Mouse (Mus musculus) NIH3T3 (cell line): ENCODE data around the gene Snd1.
A peak's percentile ranks its signal among the peaks of the same experiment; 100 is the strongest.

Source experiments
- DNase-seq: peaks from one replicate; pipeline ENCODE4 v3.0.0-alpha.2; 2012; ENCODE audit warnings: low read depth

The Snd1 gene

GRCm38 (mm10) chr6:28813057-28813456 lies 338.1 kb downstream of the Snd1 start:
- DNase-seq: no peak

- DNase-seq: no peak
Observed at GRCm38 (mm10) chr6:28814895-28815294, 340.0 kb downstream of the Snd1 start.

- no peak for DNase-seq
Observed at GRCm38 (mm10) chr6:28817039-28817438, 342.1 kb downstream of the Snd1 start.

GRCm38 (mm10) chr6:28819509-28820358 lies 344.8 kb downstream of the Snd1 start:
- DNase-seq: no peak

- DNase-seq: peak; percentile 45
Observed at GRCm38 (mm10) chr6:28822296-28822695, 347.4 kb downstream of the Snd1 start.

- peak; percentile 74 for DNase-seq
Observed at GRCm38 (mm10) chr6:28823375-28823774, 348.4 kb downstream of the Snd1 start.

GRCm38 (mm10) chr6:28823802-28824201 lies 348.9 kb downstream of the Snd1 start:
- DNase-seq: peak; percentile 96

- DNase-seq: no peak
Observed at GRCm38 (mm10) chr6:28825894-28826293, 351.0 kb downstream of the Snd1 start.

- DNase-seq: no peak
Observed at GRCm38 (mm10) chr6:28826689-28827389, 351.9 kb downstream of the Snd1 start.

- no peak for DNase-seq
Observed at GRCm38 (mm10) chr6:28827565-28827964, 352.6 kb downstream of the Snd1 start.

GRCm38 (mm10) chr6:28828593-28828992 lies 353.7 kb downstream of the Snd1 start:
- DNase-seq: peak; percentile 74

GRCm38 (mm10) chr6:28830306-28830705 lies 355.4 kb downstream of the Snd1 start:
- DNase-seq: no peak

GRCm38 (mm10) chr6:28831011-28831853 lies 356.3 kb downstream of the Snd1 start, which contains the start of gene Lrrc4:
Lrrc4 (minus strand) TSS chr6:28831747.
- DNase-seq: no peak

- no peak for DNase-seq
Observed at GRCm38 (mm10) chr6:28831854-28832750, 357.2 kb downstream of the Snd1 start.

GRCm38 (mm10) chr6:28832751-28833291 lies 357.9 kb downstream of the Snd1 start:
- no peak for DNase-seq

GRCm38 (mm10) chr6:28833380-28833822 lies 358.5 kb downstream of the Snd1 start:
- DNase-seq: no peak

GRCm38 (mm10) chr6:28834046-28834445 lies 359.1 kb downstream of the Snd1 start:
- no peak for DNase-seq

GRCm38 (mm10) chr6:28836600-28836999 lies 361.7 kb downstream of the Snd1 start:
- DNase-seq: no peak

GRCm38 (mm10) chr6:28841569-28841968 lies 366.6 kb downstream of the Snd1 start:
- peak; percentile 91 for DNase-seq

GRCm38 (mm10) chr6:28842375-28843276 lies 367.7 kb downstream of the Snd1 start:
- DNase-seq: peak; percentile 62
